Mouse (Mus musculus): ENCODE measurements at regions not wholly inside any gene's neighbourhood (a gene's known extent, or its start where the extent isn't known, plus 50 kb on each side); places are given as distances from the start of the nearest gene placed in this dataset.

- in situ Hi-C loops (cut with MboI, MseI), result no loop called here
These were observed 283.2 kb upstream of the Tbx3 start for GRCm38 (mm10) chr5:119387261-119387660.

GRCm38 (mm10) chr5:119388841-119389240 is 281.6 kb upstream of the Tbx3 start:
- in situ Hi-C loops (cut with MboI, MseI), result no loop called here

GRCm38 (mm10) chr5:119389384-119389783 is 281.1 kb upstream of the Tbx3 start:
- in situ Hi-C loops (cut with MboI, MseI), result no loop called here

GRCm38 (mm10) chr5:119389857-119390256 is 280.6 kb upstream of the Tbx3 start:
- in situ Hi-C loops (cut with MboI, MseI), result no loop called here

- in situ Hi-C loops (cut with MboI, MseI), result no loop called here
These were observed 272.0 kb upstream of the Tbx3 start for GRCm38 (mm10) chr5:119398475-119398874.

GRCm38 (mm10) chr5:119400223-119400935 is 270.1 kb upstream of the Tbx3 start:
- in situ Hi-C loops (cut with MboI, MseI), result no loop called here

- in situ Hi-C loops (cut with MboI, MseI), result no loop called here
These were observed 268.6 kb upstream of the Tbx3 start for GRCm38 (mm10) chr5:119401915-119402314.

- in situ Hi-C loops (cut with MboI, MseI), result no loop called here
These were observed 267.8 kb upstream of the Tbx3 start for GRCm38 (mm10) chr5:119402651-119403050.

- in situ Hi-C loops (cut with MboI, MseI), result no loop called here
These were observed 259.5 kb upstream of the Tbx3 start for GRCm38 (mm10) chr5:119410966-119411365.

- in situ Hi-C loops (cut with MboI, MseI), result no loop called here
These were observed 254.6 kb upstream of the Tbx3 start for GRCm38 (mm10) chr5:119415835-119416234.

GRCm38 (mm10) chr5:119418486-119418885 is 252.0 kb upstream of the Tbx3 start:
- in situ Hi-C loops (cut with MboI, MseI), result no loop called here

- in situ Hi-C loops (cut with MboI, MseI), result no loop called here
These were observed 242.9 kb upstream of the Tbx3 start for GRCm38 (mm10) chr5:119427511-119428019.

- in situ Hi-C loops (cut with MboI, MseI), result no loop called here
These were observed 239.2 kb upstream of the Tbx3 start for GRCm38 (mm10) chr5:119431271-119431756.

- in situ Hi-C loops (cut with MboI, MseI), result no loop called here
These were observed 235.9 kb upstream of the Tbx3 start for GRCm38 (mm10) chr5:119434572-119434971.

GRCm38 (mm10) chr5:119448494-119448893 is 222.0 kb upstream of the Tbx3 start:
- in situ Hi-C loops (cut with MboI, MseI), result no loop called here

- in situ Hi-C loops (cut with MboI, MseI), result no loop called here
These were observed 221.3 kb upstream of the Tbx3 start for GRCm38 (mm10) chr5:119449166-119449565.

- in situ Hi-C loops (cut with MboI, MseI), result no loop called here
These were observed 210.7 kb upstream of the Tbx3 start for GRCm38 (mm10) chr5:119459751-119460150.

GRCm38 (mm10) chr5:119462659-119463530 is 207.6 kb upstream of the Tbx3 start:
- in situ Hi-C loops (cut with MboI, MseI), result no loop called here

GRCm38 (mm10) chr5:119464553-119464952 is 205.9 kb upstream of the Tbx3 start:
- in situ Hi-C loops (cut with MboI, MseI), result no loop called here

GRCm38 (mm10) chr5:119467346-119468085 is 203.0 kb upstream of the Tbx3 start:
- in situ Hi-C loops (cut with MboI, MseI), result no loop called here

- in situ Hi-C loops (cut with MboI, MseI), result no loop called here
These were observed 192.5 kb upstream of the Tbx3 start for GRCm38 (mm10) chr5:119477926-119478325.

GRCm38 (mm10) chr5:119478331-119478730 is 192.1 kb upstream of the Tbx3 start:
- in situ Hi-C loops (cut with MboI, MseI), result no loop called here
